Mouse (Mus musculus) liver, adult (tissue): Measurements from ENCODE around the gene BC028528.

Source experiments
- GATA4 ChIP-seq: IDR thresholded peaks from 2 replicates; pipeline ENCODE4 v1.6.1; 2014; ENCODE audit warnings: mild to moderate bottlenecking, low read length; ENCODE audit not compliant: insufficient replicate concordance

The BC028528 gene

GRCm38 (mm10) chr3:95892066-95893052, 554 bp upstream of the BC028528 start:
- no peak for TF ChIP-seq GATA4

- TF ChIP-seq GATA4 = no peak
Measured at GRCm38 (mm10) chr3:95889664-95890063, 2.1 kb downstream of the BC028528 start.

DNA sequence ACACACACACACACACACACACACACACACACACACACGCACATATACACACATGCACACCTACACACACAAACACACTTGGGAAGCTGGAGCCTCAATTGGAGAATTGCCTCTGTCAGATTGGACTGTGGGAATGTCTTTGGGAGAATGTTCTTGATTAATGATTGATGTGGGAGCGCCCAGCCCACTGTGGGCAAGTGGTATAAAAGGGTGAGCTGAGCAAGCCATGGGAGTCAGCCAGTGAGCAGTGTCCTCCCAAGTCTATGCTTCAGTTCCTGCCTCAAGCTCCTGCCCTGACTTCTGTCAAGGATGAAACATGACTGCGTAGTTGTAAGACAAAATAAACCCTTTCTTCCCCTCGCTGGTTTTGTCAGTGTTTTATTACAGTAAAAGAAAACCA, 4.2 kb downstream of the BC028528 start:
- no peak for TF ChIP-seq GATA4

- no peak for TF ChIP-seq GATA4
Measured at GRCm38 (mm10) chr3:95884400-95884799, 7.4 kb downstream of the BC028528 start.

DNA sequence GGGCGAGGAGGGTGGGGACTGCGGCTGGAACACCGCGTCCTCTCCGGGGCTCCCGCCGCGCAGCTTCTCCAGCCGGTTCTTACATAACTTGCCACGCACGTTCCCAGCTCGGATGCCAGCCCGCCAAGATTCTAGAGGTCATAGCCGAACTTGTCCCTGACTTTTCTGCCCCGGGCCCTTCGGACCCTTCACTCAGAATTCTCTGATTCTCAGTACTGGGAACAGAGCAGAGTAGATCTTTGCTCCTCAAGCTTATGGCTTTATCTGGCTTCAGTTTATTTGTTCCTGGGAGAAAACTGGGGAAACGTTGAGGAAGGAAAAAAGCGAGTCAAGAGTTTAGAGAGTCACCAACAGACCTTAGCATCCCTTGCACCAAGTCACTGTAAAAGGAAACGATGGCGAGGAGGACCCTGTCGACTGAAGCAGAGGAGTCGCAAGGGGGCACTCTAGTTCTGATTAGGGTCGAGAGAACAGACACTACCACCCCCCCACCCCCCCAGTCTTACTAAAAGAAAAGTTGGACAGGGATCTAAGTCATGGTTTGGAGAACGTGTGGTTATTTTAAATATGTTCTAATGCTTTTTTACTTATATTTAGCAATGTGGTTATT, 8.9 kb downstream of the BC028528 start:
- TF ChIP-seq GATA4 = peak; percentile 0; the same call in 1 of the 2 replicates

DNA sequence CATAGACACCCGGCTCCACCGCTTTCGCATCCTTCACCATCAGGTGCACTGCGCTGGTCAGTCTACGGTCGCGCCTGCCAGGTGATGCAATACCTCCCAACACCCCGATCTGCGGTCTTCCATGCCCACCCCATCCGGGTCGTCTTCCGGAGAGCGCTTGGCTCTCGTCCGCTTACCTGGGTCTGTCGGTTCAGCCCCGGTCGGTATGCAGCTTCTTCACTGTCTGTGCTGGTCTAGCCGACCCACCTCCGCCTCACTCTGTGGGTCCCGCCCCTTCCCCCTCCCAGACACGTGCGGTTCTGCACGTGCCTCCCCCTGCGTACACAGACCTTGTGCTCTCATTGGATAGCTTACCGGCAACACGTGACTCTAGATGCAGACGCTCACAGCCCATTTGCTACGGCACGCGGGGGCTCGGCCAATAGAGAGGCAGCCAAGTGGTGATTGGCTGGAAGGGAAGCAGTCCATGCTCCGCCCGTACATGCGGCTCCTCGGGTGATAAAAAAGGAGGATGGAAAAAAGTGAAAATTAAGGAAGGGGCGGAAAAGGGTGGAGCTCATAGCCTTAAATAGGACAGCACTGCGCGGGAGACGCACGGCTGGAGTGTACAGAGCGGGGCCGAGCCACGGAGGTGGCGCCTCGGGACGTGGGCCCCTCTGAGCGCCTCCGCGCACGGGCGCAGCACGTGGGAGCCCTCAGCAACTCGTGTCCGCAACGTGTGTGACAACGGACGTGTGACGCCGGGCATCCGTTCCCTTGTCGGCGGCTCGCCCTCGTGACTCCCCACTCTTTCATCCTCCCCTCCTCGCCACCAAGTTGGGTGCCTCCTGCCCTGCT, 9.6 kb downstream of the BC028528 start, which contains the start of gene Ciart:
TSS of gene Ciart (minus strand) at position 273 of the 837 bp plus-strand sequence.
- peak; percentile 6; the same call in 1 of the 2 replicates for TF ChIP-seq GATA4

DNA sequence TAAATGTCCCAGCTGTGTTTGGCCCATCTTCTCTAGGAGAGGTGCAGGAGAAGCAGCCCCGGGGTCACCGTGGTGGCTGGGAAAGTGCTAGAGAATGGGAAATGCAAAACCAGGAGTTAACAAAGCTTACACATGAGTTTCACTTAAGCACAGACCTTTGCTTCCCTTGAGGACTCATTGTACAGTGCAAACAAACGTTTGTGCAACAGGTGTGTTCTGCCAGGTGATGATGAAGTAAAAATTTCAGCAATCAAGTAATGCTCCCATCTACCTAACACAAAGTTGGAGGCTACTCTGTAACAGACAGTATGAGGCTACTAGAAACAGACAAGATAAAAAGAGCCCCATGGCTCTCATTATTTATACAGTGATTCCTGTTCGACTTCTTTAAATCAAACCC, 12.7 kb downstream of the BC028528 start:
- TF ChIP-seq GATA4 = no peak

GRCm38 (mm10) chr3:95872048-95872447, 19.8 kb downstream of the BC028528 start:
- TF ChIP-seq GATA4 = no peak

DNA sequence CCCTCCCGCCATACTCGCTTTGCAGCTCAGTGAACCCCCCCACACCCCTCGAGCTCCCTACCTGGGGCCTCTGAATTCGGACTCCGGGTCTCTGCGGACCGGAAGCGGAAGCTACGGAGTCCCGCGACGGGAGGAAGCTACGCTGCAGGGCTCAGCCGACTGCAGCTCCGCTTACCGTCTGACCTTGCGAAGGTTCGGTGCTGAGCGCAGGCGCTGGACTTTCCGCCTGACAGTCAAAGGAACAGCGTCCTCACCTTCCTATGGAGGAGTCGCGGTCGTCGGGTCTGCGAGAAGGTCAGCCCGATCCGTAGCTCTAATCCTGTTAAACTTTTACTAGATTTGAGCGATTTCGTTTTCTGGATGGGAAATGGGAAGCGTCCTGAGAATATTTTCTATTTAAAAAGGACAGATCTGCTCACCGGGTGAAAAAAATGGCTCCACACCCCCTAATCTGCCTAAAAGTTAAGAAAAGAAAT, 20.4 kb downstream of the BC028528 start, which contains the start of gene Mrps21:
TSS of gene Mrps21 (minus strand) at position 128 of the 476 bp plus-strand sequence.
- no peak for TF ChIP-seq GATA4

DNA sequence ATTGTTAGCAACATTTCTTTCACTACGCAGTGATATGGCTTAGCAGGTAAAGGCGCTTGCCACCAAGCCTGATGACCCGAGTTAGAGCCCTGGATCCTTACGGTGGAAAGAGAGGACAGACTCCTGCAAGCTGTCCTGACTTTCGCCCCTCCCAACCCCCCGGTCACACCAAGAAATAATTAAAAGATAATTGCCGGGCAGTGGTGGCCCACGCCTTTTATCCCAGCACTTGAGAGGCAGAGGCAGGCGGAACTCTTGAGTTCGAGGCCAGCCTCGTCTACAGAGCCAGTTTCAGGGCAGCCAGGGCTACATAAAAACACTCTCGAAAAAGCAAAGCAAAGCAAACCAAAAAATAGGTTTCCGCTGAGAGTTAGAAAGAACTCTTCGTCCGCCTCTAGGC, 20.8 kb downstream of the BC028528 start:
- TF ChIP-seq GATA4 = no peak

DNA sequence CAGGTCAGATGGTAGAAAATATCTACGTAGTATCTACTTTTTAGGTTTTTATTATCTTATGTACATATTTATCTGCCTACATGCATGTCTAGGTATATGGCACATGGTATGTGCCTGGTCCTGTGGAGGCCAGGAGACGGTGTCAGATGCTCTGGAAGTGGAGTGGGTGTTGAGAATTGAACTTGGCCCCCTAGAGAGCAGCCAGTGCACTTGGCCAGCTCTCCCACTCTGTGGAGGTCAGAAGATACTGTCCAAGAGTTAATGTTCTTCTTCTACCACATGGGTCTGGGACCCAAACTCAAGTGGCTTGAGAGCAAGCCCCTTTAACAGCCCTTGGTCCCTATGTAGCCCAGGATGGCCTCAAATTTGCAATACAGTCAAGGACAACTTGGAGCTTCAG, 24.4 kb downstream of the BC028528 start:
- TF ChIP-seq GATA4 = no peak

GRCm38 (mm10) chr3:95866071-95866470, 25.7 kb downstream of the BC028528 start:
- no peak for TF ChIP-seq GATA4

- no peak for TF ChIP-seq GATA4
Measured at GRCm38 (mm10) chr3:95865571-95865970, 26.2 kb downstream of the BC028528 start.

- no peak for TF ChIP-seq GATA4
Measured at GRCm38 (mm10) chr3:95865050-95865449, 26.8 kb downstream of the BC028528 start.

DNA sequence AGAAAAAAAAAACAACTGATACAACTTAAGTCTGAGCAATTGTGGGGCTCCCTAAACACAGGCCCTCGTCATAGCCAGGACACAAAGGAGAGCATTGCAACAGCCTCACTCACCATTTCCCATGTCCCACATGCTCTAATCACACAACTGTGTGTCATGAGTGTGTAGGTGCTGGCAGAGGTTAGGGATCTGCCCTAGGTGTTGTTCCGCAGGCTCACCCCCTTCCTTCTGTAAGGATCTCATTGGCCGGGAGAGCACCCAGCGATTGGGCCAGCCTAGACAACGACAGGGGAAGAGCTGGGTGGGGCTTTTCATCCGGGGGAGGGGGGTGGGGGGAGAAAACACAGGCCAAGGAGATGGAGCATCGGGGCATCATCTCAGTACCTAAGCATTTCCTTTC, 28.2 kb downstream of the BC028528 start:
- no peak for TF ChIP-seq GATA4
